Mouse (Mus musculus): ENCODE results near the gene Vill. TPM values are rescaled to one million over a fixed set of nuclear protein-coding genes. Genes with fewer than 3 reads are reported as not detected.

Vill gene
- polyA plus RNA-seq, 1 experiment from 2014 or later = 15.5 TPM

GRCm38 (mm10) chr9:119120168-119120560 is 67.6 kb downstream of the Vill start:
- Histone ChIP-seq H3K27me3 (ENCODE audit: control insufficient read depth, insufficient read depth, low read length) (no peaks in the 10 kb centered on the region), H3K4me1 (ENCODE audit: control insufficient read depth, insufficient read depth, low read length) (no peaks in the 10 kb centered on the region), H3K36me3 (replicated peaks; ENCODE audit: control insufficient read depth, insufficient read depth, low read depth, low read length) (no peaks in the 10 kb centered on the region), H3K4me2 (ENCODE audit: low read depth, low read length) (no peak overlapping the region), H3K27ac (replicated peaks; ENCODE audit: low read depth, low read length) (no peak overlapping the region), H3K9me3 (replicated peaks; ENCODE audit: control insufficient read depth, low read length) (no peaks in the 10 kb centered on the region), H3K9ac (replicated peaks; ENCODE audit: low read length) (no peak overlapping the region), H3K4me3 (ENCODE audit: low read depth, low read length) (no peak overlapping the region)
- no peak for ATAC-seq (replicated peaks; ENCODE audit: insufficient number of reproducible peaks, low FRiP score, low TSS enrichment, low read depth)
- DNase-seq (ENCODE audit: low spot score) = no peak
- 78% methylated on average over 3 of the region's 3 CpGs for WGBS

Small RNA genes lying within 50 kb of the gene (microRNA-seq; reads per million reads assigned to microRNA genes)
- gene Mir26a-1 (ENCODE audit: borderline number of aligned reads) = 18.8 reads per million, percentile 20 among the genes with 10 or more reads in this experiment

Other genes with a start within 250 kb of the Vill start
- gene Ctdspl, start 126.3 kb upstream of the Vill start, polyA plus RNA-seq (2014; fragmentation: Nextera tagmentation; extraction: Ambion mirVana) = 10.0 and 12.8 TPM in 2 replicates
- 20.1 and 21.5 TPM in 2 replicates for gene Plcd1, start 40.7 kb downstream of the Vill start, polyA plus RNA-seq (2014; fragmentation: Nextera tagmentation; extraction: Ambion mirVana)
- 0.69 and 1.5 TPM in 2 replicates for gene Dlec1, start 49.7 kb downstream of the Vill start, polyA plus RNA-seq (2014; fragmentation: Nextera tagmentation; extraction: Ambion mirVana)
- gene Acaa1b, start 104.3 kb downstream of the Vill start, polyA plus RNA-seq (2014; fragmentation: Nextera tagmentation; extraction: Ambion mirVana) = 1.1 and 1.3 TPM in 2 replicates
- not detected in 2 replicates for gene Gm47289, start 106.4 kb downstream of the Vill start, polyA plus RNA-seq (2014; fragmentation: Nextera tagmentation; extraction: Ambion mirVana)
- gene Slc22a13, start 156.3 kb downstream of the Vill start, polyA plus RNA-seq (2014; fragmentation: Nextera tagmentation; extraction: Ambion mirVana) = not detected in 2 replicates